Mouse (Mus musculus) limb, embryonic 14.5 days (tissue): ENCODE results near the gene Ehmt2. TPM values are rescaled to one million over a fixed set of nuclear protein-coding genes. Genes with fewer than 3 reads are reported as not detected.

Experiments used
- ATAC-seq: fragments of 200-750 bp; cut with Nextera tagmentation; 2 replicates; pipeline ENCODE4 v1.8.0; 2017; ENCODE audit warnings: low read depth, moderate number of reproducible peaks, moderate TSS enrichment; ENCODE audit not compliant: low FRiP score
- DNase-seq: peaks from one replicate; pipeline ENCODE4 v3.0.0-alpha.2; 2015; ENCODE audit warnings: low spot score
- H3K27ac ChIP-seq: fragments of 300-500 bp; sonication (generic); replicated peaks from 2 replicates; pipeline ENCODE4 v1.5.1; 2014; ENCODE audit warnings: low read depth, mild to moderate bottlenecking, low read length, moderate library complexity, mixed read lengths
- H3K27me3 ChIP-seq: fragments of 300-500 bp; sonication (generic); 2 replicates; pipeline ENCODE4 v1.6.1; 2014; ENCODE audit warnings: low read length, mixed read lengths; ENCODE audit not compliant: control insufficient read depth, insufficient read depth
- H3K36me3 ChIP-seq: fragments of 300-500 bp; sonication (generic); 2 replicates; pipeline ENCODE4 v1.6.1; 2014; ENCODE audit warnings: mild to moderate bottlenecking, low read length, moderate library complexity, mixed read lengths; ENCODE audit not compliant: control insufficient read depth, insufficient read depth
- H3K4me1 ChIP-seq: fragments of 300-500 bp; sonication (generic); 2 replicates; pipeline ENCODE4 v1.6.1; 2014; ENCODE audit warnings: antibody characterized with exemption, low read length, mixed read lengths; ENCODE audit not compliant: control insufficient read depth, insufficient read depth
- H3K4me2 ChIP-seq: fragments of 300-500 bp; sonication (generic); replicated peaks from 2 replicates; pipeline ENCODE4 v1.6.1; 2014; ENCODE audit warnings: low read depth, mild to moderate bottlenecking, low read length, moderate library complexity; ENCODE audit not compliant: severe bottlenecking
- H3K4me3 ChIP-seq: fragments of 300-500 bp; sonication (generic); replicated peaks from 2 replicates; pipeline ENCODE4 v1.5.1; 2014; ENCODE audit warnings: low read length
- H3K9ac ChIP-seq: fragments of 300-500 bp; sonication (generic); 2 replicates; pipeline ENCODE4 v1.6.1; 2014; ENCODE audit warnings: mild to moderate bottlenecking, low read depth, low read length, moderate library complexity; ENCODE audit not compliant: severe bottlenecking
- H3K9me3 ChIP-seq: fragments of 300-500 bp; sonication (generic); 2 replicates; pipeline ENCODE4 v1.6.1; 2016; ENCODE audit warnings: low read length; ENCODE audit not compliant: control insufficient read depth
- POLR2A ChIP-seq: fragments of 200-500 bp; IDR thresholded peaks from 2 replicates; pipeline ENCODE4 v1.8.0; 2012; ENCODE audit warnings: inconsistent platforms, mild to moderate bottlenecking, moderate library complexity, borderline replicate concordance; ENCODE audit not compliant: insufficient read depth, insufficient read length; ENCODE audit errors: extremely low read depth
- WGBS: fragments of 180-500 bp; shearing (Covaris S2); extraction: QIAGEN DNeasy Blood & Tissue Kit; methylation state at CpG from one replicate; pipeline ENCODE4 v1.1.7; 2014; 5-methylcytosine and 5-hydroxymethylcytosine counted together
- polyA plus RNA-seq, 2 experiments: library from polyadenylated mRNA; depleted of rRNA in 1 of 2; stranded (reverse) in 1 of 2; unstranded in 1 of 2; fragments of >200 nt; fragmentation: Nextera tagmentation in 1 of 2; extraction: Ambion mirVana in 1 of 2; gene quantifications; 2 replicates each; pipeline versions ENCODE4 v1.2.1 to v1.2.3; 2012 to 2014

Gene Ehmt2
- 232 and 297 TPM in 2 replicates for polyA plus RNA-seq (2012; rRNA removed)
- polyA plus RNA-seq (2014; fragmentation: Nextera tagmentation; extraction: Ambion mirVana) = 72.8 and 80.6 TPM in 2 replicates

DNA sequence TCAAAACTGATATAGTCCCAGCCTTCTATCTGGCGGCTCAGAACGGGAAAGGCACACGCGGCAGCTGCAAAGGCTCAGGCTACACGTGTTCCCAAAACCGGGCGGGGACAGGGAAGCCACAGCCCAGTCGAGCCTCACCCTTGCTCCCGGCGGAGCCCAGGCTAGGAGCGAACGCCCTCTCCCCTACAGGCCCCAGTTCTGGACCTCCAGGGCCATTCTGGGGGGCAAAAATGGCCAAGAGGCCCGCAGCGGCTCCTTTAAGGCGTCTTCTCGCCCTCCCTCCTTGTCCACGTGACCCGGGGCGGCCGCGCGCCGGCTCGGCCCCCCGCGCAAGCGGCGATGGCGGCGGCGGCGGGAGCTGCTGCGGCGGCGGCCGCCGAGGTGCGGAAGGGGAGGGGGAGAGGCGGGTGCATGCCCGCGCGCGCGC is at the start of gene Ehmt2, which contains the start of gene C2:
TSS of gene Ehmt2 (plus strand) at position 310 of the 427 bp plus-strand sequence.
TSS of gene C2 (minus strand) at position 106 of the 427 bp plus-strand sequence.
- H3K4me3 ChIP-seq = peak within 1 kb of the TSS; percentile 87
- peak; percentile 66 for DNase-seq
- WGBS = 1% methylated on average over 16 of the region's 44 CpGs
- peak within 1 kb of the TSS; percentile 91 for H3K9ac ChIP-seq
- peak; percentile 47; the same call in 1 of the 2 replicates for TF ChIP-seq POLR2A
- no peaks in the 10 kb centered on the region for H3K27me3 ChIP-seq
- H3K36me3 ChIP-seq = peaks cover 25% of the 10 kb centered on the region
- peak; percentile 32 for ATAC-seq
- peak within 1 kb of the TSS; percentile 94 for H3K27ac ChIP-seq
- peak within 1 kb of the TSS; percentile 84 for H3K4me2 ChIP-seq
- H3K4me1 ChIP-seq = peaks cover 30% of the 10 kb centered on the region
- H3K9me3 ChIP-seq = no peaks in the 10 kb centered on the region

DNA sequence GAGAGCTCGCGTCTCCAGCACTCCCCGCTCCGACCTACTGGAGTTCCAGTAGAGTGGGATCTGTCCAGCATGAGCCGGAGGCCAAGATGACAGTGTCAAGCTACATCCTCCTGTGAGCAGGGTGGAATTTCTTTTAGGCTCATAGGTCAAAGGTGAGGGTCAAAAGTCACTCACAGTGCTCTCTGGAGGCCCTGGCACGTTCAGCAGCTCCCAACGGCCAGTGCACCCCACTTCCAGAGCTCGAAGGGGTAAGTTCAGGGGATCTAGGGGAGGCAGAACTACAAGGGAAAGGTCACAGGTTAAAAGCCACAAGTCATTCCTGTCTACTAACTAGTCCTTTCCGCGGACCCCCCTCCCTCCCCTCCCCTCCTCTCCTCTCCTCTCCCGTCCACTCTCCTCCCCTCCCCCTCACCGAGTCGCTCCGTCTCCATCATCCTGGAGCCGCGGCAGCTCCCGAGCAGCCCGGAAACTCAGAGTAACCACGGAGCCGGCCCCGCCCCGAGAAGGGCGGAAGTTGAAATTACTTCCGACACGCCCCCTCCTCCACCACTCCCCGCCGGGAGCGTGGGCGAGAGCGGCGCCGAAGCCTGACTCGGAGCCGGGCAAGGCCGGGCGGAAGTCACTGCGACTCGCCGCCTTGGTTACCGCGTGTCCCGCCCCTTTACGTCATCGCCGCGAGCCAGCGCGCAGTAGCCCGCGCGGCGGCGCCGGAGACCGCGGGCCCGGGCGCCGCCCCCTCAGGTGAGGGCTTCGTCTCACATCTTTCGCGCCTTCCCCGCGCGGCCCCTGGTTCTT is 48.4 kb upstream of the Ehmt2 start, which contains the start of the genes Skiv2l and Nelfe:
TSS of gene Skiv2l (minus strand) at position 489 of the 795 bp plus-strand sequence.
TSS of gene Nelfe (plus strand) at position 670 of the 795 bp plus-strand sequence.
- peak within 1 kb of the TSS; percentile 91 for H3K4me3 ChIP-seq
- peak within 1 kb of the TSS; percentile 78 for H3K9ac ChIP-seq
- peaks cover 57% of the 10 kb centered on the region for H3K36me3 ChIP-seq
- ATAC-seq (peak; percentile 97), DNase-seq (peak; percentile 98)
- no peaks in the 10 kb centered on the region for H3K9me3 ChIP-seq
- peak; percentile 66; the same call in 1 of the 2 replicates for TF ChIP-seq POLR2A
- H3K4me1 ChIP-seq = peaks cover 12% of the 10 kb centered on the region
- WGBS = 4% methylated on average over 59 of the region's 65 CpGs
- no peaks in the 10 kb centered on the region for H3K27me3 ChIP-seq
- peak within 1 kb of the TSS; percentile 89 for H3K4me2 ChIP-seq
- peak within 1 kb of the TSS; percentile 58; the same call in 1 of the 2 replicates for H3K27ac ChIP-seq

DNA sequence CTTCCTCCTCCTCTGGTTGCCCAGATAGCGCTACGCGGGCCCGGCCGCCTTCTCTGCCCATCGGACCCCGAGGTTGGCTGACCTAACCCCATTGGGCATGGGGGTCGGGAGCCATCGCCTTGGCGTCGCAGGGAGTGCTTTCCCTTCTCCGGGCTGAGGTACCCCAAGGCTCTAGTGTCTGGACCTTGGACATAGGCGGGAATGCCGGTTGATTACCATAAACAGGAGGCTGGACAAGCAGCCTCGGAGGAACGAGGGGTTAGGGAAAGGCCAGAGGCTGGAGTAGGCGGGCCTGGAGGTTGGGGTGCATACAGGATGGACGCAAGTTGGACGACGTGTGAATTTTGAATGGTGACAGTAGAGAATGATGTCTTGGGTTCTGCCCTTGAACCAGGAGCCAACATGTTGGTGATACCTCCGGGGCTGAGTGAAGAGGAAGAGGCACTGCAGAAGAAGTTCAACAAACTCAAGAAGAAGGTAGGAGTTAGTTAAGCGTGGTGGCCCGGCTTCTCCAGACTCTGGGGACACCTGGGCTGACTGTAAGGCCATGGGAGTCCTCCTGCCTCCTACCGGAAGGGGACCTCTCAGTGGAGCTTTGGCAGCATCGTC is 47.6 kb upstream of the Ehmt2 start:
- DNase-seq (no peak), ATAC-seq (no peak; the same call in 1 of the 2 replicates)
- H3K9me3 ChIP-seq = no peaks in the 10 kb centered on the region
- peak overlapping the region; percentile 89 for H3K4me2 ChIP-seq
- H3K27me3 ChIP-seq = no peaks in the 10 kb centered on the region
- peak overlapping the region; percentile 91 for H3K4me3 ChIP-seq
- TF ChIP-seq POLR2A = no peak
- peak overlapping the region; percentile 78 for H3K9ac ChIP-seq
- 0 out of 2 replicates have a peak overlapping the region, but pooled peaks have one; percentile 33 for H3K27ac ChIP-seq
- peaks cover 12% of the 10 kb centered on the region for H3K4me1 ChIP-seq
- WGBS = 2% methylated on average over 25 of the region's 25 CpGs
- peaks cover 56% of the 10 kb centered on the region for H3K36me3 ChIP-seq

DNA sequence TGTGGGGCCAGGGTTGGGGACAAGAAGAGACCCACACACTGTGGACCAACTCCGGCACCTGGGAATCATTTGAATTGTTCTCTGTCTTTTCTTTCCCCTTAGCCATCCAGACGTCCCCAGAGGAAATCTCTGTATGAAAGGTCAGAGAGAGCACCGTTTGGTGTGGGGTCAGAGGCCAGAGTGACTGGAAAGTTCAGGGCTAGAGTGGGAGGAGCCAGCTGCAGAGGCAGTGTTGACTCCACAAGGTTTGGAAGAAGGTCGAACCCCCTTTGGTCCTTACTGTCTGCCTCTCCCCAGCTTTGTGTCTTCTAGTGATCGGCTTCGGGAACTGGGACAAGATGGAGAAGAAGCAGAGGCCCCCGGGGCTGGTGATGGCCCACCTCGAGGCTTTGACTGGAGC is 44.8 kb upstream of the Ehmt2 start:
- Histone ChIP-seq H3K9me3 (no peaks in the 10 kb centered on the region), H3K36me3 (peaks cover 46% of the 10 kb centered on the region), H3K27ac (no peak overlapping the region), H3K27me3 (no peaks in the 10 kb centered on the region), H3K9ac (no peak overlapping the region), H3K4me1 (peaks cover 12% of the 10 kb centered on the region), H3K4me3 (no peak overlapping the region), H3K4me2 (no peak overlapping the region)
- TF ChIP-seq POLR2A = no peak
- 73% methylated on average over 8 of the region's 8 CpGs for WGBS
- no peak for ATAC-seq
- no peak for DNase-seq

DNA sequence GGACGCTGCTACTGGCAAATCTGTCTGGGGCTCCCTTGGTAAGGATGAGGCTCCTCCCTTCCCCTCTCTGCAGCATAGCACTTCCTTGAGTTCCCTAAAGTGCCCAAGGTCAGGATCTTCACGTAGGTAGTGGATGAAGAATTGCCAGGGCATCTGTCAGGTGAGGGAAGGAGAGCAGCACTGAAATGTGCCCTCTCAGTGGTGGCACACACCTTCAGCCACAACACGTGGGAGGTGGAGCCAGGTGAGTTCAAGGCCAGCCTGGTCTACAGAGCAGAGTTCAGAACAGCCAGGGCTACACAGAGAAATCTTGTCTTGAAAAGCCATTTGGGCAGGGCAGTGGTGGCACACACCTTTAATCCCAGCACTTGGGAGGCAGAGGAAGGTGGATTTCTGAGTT is 43.5 kb upstream of the Ehmt2 start:
- Histone ChIP-seq H3K27ac (no peak overlapping the region), H3K4me2 (no peak overlapping the region), H3K9ac (no peak overlapping the region), H3K4me1 (peaks cover 8% of the 10 kb centered on the region), H3K4me3 (no peak overlapping the region), H3K36me3 (peaks cover 46% of the 10 kb centered on the region), H3K9me3 (no peaks in the 10 kb centered on the region), H3K27me3 (no peaks in the 10 kb centered on the region)
- DNase-seq = no peak
- TF ChIP-seq POLR2A = no peak
- no peak for ATAC-seq
- WGBS = 81% methylated on average over 3 of the region's 3 CpGs
